Mouse (Mus musculus): ENCODE measurements around the gene Cyp8b1. TPM values are rescaled to one million over a fixed set of nuclear protein-coding genes. Genes with fewer than 3 reads are reported as not detected.

The Cyp8b1 gene
- total RNA-seq, 2 experiments from 2014 or later = not detected

Other genes with a start within 250 kb of the Cyp8b1 start
- 9.4 and 10.9 TPM in 2 replicates for gene Sec22c, start 210.8 kb downstream of the Cyp8b1 start, total RNA-seq (2014; fragmentation: Nextera tagmentation)
- gene Sec22c, start 210.8 kb downstream of the Cyp8b1 start, total RNA-seq (2017) = 1.9 and 3.1 TPM in 2 replicates
- 57.8 and 77.0 TPM in 2 replicates for gene Ss18l2, start 206.0 kb downstream of the Cyp8b1 start, total RNA-seq (2014; fragmentation: Nextera tagmentation)
- 47.8 and 54.4 TPM in 2 replicates for gene Ss18l2, start 206.0 kb downstream of the Cyp8b1 start, total RNA-seq (2017)
- 161 and 173 TPM in 2 replicates for gene Nktr, start 197.1 kb downstream of the Cyp8b1 start, total RNA-seq (2014; fragmentation: Nextera tagmentation)
- gene Nktr, start 197.1 kb downstream of the Cyp8b1 start, total RNA-seq (2017) = 132 and 146 TPM in 2 replicates
- gene Zfp651, start 157.0 kb downstream of the Cyp8b1 start, total RNA-seq (2014; fragmentation: Nextera tagmentation) = not detected in 2 replicates
- not detected in 2 replicates for gene Zfp651, start 157.0 kb downstream of the Cyp8b1 start, total RNA-seq (2017)
- gene Klhl40, start 138.7 kb downstream of the Cyp8b1 start, total RNA-seq (2014; fragmentation: Nextera tagmentation) = not detected in 2 replicates
- not detected in 2 replicates for gene Klhl40, start 138.7 kb downstream of the Cyp8b1 start, total RNA-seq (2017)
- not detected in 2 replicates for gene Hhatl, start 123.8 kb downstream of the Cyp8b1 start, total RNA-seq (2014; fragmentation: Nextera tagmentation)
- gene Hhatl, start 123.8 kb downstream of the Cyp8b1 start, total RNA-seq (2017) = not detected in 2 replicates
- gene Ccdc13, start 76.8 kb downstream of the Cyp8b1 start, total RNA-seq (2014; fragmentation: Nextera tagmentation) = not detected in 2 replicates
- not detected in 2 replicates for gene Ccdc13, start 76.8 kb downstream of the Cyp8b1 start, total RNA-seq (2017)
- gene Higd1a, start 57.9 kb downstream of the Cyp8b1 start, total RNA-seq (2014; fragmentation: Nextera tagmentation) = 119 and 156 TPM in 2 replicates
- 28.6 and 33.5 TPM in 2 replicates for gene Higd1a, start 57.9 kb downstream of the Cyp8b1 start, total RNA-seq (2017)
- gene Ackr2, start 17.9 kb downstream of the Cyp8b1 start, total RNA-seq (2014; fragmentation: Nextera tagmentation) = not detected in 2 replicates
- not detected in 2 replicates for gene Ackr2, start 17.9 kb downstream of the Cyp8b1 start, total RNA-seq (2017)
- gene Fam198a, start 34.7 kb upstream of the Cyp8b1 start, total RNA-seq (2014; fragmentation: Nextera tagmentation) = not detected in 2 replicates
- 1.3 TPM in 1 of 2 replicates, not detected in the other for gene Fam198a, start 34.7 kb upstream of the Cyp8b1 start, total RNA-seq (2017)
- gene Pomgnt2, start 80.8 kb upstream of the Cyp8b1 start, total RNA-seq (2014; fragmentation: Nextera tagmentation) = 2.2 and 2.6 TPM in 2 replicates
- 3.8 and 4.3 TPM in 2 replicates for gene Pomgnt2, start 80.8 kb upstream of the Cyp8b1 start, total RNA-seq (2017)
- 8.5 and 16.9 TPM in 2 replicates for gene Snrk, start 201.0 kb upstream of the Cyp8b1 start, total RNA-seq (2014; fragmentation: Nextera tagmentation)
- gene Snrk, start 201.0 kb upstream of the Cyp8b1 start, total RNA-seq (2017) = 15.9 and 26.7 TPM in 2 replicates